Mouse (Mus musculus) heart, embryonic 16.5 days (tissue): ENCODE measurements around the gene Crispld2. TPM values are rescaled to one million over a fixed set of nuclear protein-coding genes. Genes with fewer than 3 reads are reported as not detected.

Source experiments
- ATAC-seq: fragments of 200-750 bp; cut with Nextera tagmentation; replicated peaks from 2 replicates; pipeline ENCODE4 v1.8.0; 2017; ENCODE audit warnings: moderate number of reproducible peaks; ENCODE audit not compliant: insufficient read depth, low FRiP score; ENCODE audit errors: extremely low read depth
- H3K27ac ChIP-seq: fragments of 300-500 bp; sonication (generic); 2 replicates; pipeline ENCODE4 v1.5.1; 2014; ENCODE audit warnings: mild to moderate bottlenecking, low read length, control low read depth, moderate library complexity
- H3K27me3 ChIP-seq: fragments of 300-500 bp; sonication (generic); 2 replicates; pipeline ENCODE4 v1.6.1; 2014; ENCODE audit warnings: low read length, mixed read lengths; ENCODE audit not compliant: control insufficient read depth, insufficient read depth
- H3K36me3 ChIP-seq: fragments of 300-500 bp; sonication (generic); 2 replicates; pipeline ENCODE4 v1.6.1; 2014; ENCODE audit not compliant: control insufficient read depth, insufficient read depth
- H3K4me1 ChIP-seq: fragments of 300-500 bp; sonication (generic); 2 replicates; pipeline ENCODE4 v1.6.1; 2014; ENCODE audit warnings: low read length, mixed read lengths; ENCODE audit not compliant: control insufficient read depth, insufficient read depth
- H3K4me2 ChIP-seq: fragments of 300-500 bp; sonication (generic); 2 replicates; pipeline ENCODE4 v1.6.1; 2014; ENCODE audit warnings: low read depth, mild to moderate bottlenecking, control low read depth, low read length
- H3K4me3 ChIP-seq: fragments of 300-500 bp; sonication (generic); 2 replicates; pipeline ENCODE4 v1.5.1; 2014; ENCODE audit warnings: mild to moderate bottlenecking, control low read depth, low read length
- H3K9ac ChIP-seq: fragments of 300-500 bp; sonication (generic); 2 replicates; pipeline ENCODE4 v1.6.1; 2014; ENCODE audit warnings: low read length, control low read depth
- H3K9me3 ChIP-seq: fragments of 300-500 bp; sonication (generic); replicated peaks from 2 replicates; pipeline ENCODE4 v1.6.1; 2016; ENCODE audit warnings: low read length; ENCODE audit not compliant: control insufficient read depth
- WGBS: fragments of 180-500 bp; shearing (Covaris S2); extraction: QIAGEN DNeasy Blood & Tissue Kit; methylation state at CpG from one replicate; pipeline ENCODE4 v1.1.7; 2014; 5-methylcytosine and 5-hydroxymethylcytosine counted together
- polyA plus RNA-seq: library from polyadenylated mRNA; unstranded; fragments of >200 nt; fragmentation: Nextera tagmentation; extraction: Ambion mirVana; gene quantifications from 2 replicates; pipeline ENCODE4 v1.2.1, GENCODE M21; 2015

The Crispld2 gene
- polyA plus RNA-seq, 1 experiment from 2014 or later: 2.4 TPM

DNA sequence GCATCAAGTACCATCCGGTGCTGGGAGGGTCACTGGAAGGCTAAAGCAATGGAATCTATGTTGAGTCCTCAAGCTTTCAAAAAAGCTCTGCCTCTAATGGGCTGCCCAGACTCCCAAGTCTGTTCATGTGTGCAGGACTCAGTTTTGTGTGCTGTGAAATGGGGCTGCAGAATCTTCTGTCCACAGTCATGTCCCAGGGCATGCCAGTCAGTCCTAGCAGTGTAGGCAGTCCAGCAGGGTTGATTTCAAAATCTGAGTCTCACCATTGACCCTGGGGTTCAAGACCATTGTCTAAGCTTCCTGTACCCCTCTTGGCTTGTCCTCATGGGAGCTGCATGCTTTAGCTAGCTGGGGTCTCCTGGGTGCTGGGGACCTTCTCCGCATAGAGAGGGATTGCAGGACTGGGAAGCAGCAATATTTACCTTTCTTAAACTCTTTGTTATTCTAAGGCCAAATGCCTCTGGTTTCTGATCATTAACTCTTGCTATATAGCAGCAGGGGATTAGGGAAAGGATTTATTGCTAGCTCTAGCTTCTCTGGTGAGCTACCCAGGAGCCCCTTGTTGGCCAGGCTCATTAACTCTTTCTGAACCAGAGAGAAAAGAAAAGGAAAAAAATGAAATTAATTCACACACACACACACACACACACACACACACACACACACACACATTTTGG lies 12.6 kb downstream of the Crispld2 start:
- H3K9me3 ChIP-seq: no peaks in the 10 kb centered on the region
- H3K27me3 ChIP-seq: 0 out of 2 replicates have a peak, but pooled peaks cover 2% of the 10 kb centered on the region
- no peaks in the 10 kb centered on the region for H3K36me3 ChIP-seq
- WGBS: 53% methylated on average over 2 of the region's 2 CpGs
- no peak overlapping the region for H3K4me2 ChIP-seq
- H3K9ac ChIP-seq: no peak overlapping the region
- H3K4me3 ChIP-seq: no peak overlapping the region
- peaks cover 7% of the 10 kb centered on the region for H3K4me1 ChIP-seq
- ATAC-seq: no peak
- H3K27ac ChIP-seq: no peak overlapping the region

DNA sequence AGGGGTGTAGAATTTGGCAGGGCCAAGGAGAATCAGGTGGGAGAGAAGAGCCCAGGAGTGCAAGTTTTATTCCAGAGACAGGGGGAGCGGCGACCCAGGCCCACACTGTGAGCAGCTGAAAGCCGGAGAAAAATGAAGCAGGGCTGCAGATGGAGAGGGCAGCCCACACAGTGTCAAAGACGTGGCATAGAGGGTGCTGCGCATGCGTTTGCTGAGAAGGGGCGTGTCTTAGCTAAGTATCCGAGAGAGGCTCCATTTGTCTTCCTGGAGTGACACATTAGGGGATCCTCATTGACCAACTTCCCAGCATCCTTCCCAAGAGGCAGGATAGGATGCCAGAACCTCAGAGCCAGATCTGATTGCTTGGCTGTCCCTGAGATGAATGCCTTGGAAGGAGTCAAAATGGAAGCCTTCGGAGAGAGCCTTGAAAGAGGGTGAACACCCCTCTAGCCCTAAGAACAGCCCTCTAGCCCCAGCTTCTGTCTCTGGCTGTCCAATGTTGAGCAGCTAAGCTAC lies 14.5 kb downstream of the Crispld2 start:
- Histone ChIP-seq H3K4me3 (no peak overlapping the region), H3K27ac (no peak overlapping the region), H3K27me3 (0 out of 2 replicates have a peak, but pooled peaks cover 2% of the 10 kb centered on the region), H3K4me1 (peaks cover 7% of the 10 kb centered on the region), H3K36me3 (no peaks in the 10 kb centered on the region), H3K9me3 (no peaks in the 10 kb centered on the region), H3K4me2 (no peak overlapping the region), H3K9ac (no peak overlapping the region)
- no peak for ATAC-seq
- 33% methylated on average over 9 of the region's 9 CpGs for WGBS

DNA sequence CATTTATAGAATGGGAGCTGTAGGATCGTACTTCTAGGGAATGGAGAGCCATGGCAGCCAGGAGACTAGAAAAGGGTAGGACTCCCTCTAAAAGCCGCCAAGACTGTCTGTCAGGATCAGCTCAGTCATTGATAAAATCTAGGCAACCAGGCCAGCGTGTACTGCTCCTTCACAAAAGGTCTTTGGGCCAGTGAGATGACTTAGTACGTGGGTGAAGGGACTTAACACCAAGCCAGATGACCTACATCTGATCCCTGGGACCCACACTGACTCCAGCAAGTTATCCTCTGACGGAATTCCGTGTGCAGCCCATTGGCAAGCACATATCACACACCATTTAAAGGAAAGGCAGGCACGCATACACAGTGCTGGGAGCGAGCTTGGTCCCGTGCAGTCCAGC lies 14.9 kb downstream of the Crispld2 start:
- ATAC-seq: no peak
- Histone ChIP-seq H3K4me1 (peaks cover 7% of the 10 kb centered on the region), H3K27me3 (0 out of 2 replicates have a peak, but pooled peaks cover 2% of the 10 kb centered on the region), H3K9me3 (no peaks in the 10 kb centered on the region), H3K27ac (no peak overlapping the region), H3K4me2 (no peak overlapping the region), H3K36me3 (no peaks in the 10 kb centered on the region), H3K4me3 (no peak overlapping the region), H3K9ac (no peak overlapping the region)
- 74% methylated on average over 9 of the region's 9 CpGs for WGBS

DNA sequence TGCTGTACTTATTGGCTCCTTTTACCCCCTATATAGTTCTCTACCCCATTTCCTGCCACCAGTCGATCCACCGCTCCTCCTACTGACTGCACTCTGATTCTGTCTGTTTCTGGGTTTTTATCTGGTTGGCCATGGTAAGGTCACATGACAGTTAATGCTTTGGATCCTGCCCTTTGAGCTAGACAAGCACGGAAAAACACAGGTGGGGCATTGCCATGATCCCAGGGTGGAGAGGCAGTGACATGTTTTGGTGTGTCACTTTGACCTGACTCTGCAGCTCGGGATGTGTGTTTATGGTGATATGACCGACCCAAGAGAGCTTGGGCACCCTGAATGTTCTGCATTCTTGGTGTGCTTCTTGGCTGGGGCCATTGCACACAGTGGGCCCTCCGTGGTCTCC lies 17.0 kb downstream of the Crispld2 start:
- no peaks in the 10 kb centered on the region for H3K36me3 ChIP-seq
- WGBS: 68% methylated on average over 6 of the region's 6 CpGs
- no peaks in the 10 kb centered on the region for H3K9me3 ChIP-seq
- H3K4me2 ChIP-seq: no peak overlapping the region
- H3K27me3 ChIP-seq: 0 out of 2 replicates have a peak, but pooled peaks cover 2% of the 10 kb centered on the region
- H3K4me3 ChIP-seq: no peak overlapping the region
- ATAC-seq: no peak
- H3K9ac ChIP-seq: no peak overlapping the region
- peaks cover 10% of the 10 kb centered on the region for H3K4me1 ChIP-seq
- no peak overlapping the region for H3K27ac ChIP-seq

DNA sequence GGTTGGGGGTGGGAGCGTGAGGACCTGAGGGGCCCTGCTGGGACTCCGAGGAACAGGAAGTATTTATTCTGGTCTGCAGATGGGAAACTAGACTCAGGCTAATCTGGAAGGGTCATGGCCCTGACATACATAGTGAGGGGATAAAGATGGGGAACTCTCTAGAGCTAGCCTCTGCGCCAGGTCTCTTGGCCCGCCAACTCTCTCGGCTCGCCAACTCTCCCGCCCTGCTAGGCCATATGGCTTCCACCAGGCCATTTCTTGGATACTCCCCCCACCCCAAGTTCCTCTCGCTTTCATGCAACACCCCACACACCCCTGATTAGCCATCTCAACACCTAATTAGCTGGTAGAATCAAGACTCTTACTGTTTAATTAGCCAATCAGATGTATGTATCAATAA lies 20.3 kb downstream of the Crispld2 start:
- peaks cover 8% of the 10 kb centered on the region for H3K4me1 ChIP-seq
- ATAC-seq: no peak
- no peak overlapping the region for H3K4me2 ChIP-seq
- H3K9me3 ChIP-seq: no peaks in the 10 kb centered on the region
- WGBS: 78% methylated on average over 8 of the region's 8 CpGs
- H3K9ac ChIP-seq: no peak overlapping the region
- no peak overlapping the region for H3K4me3 ChIP-seq
- H3K36me3 ChIP-seq: no peaks in the 10 kb centered on the region
- H3K27me3 ChIP-seq: 0 out of 2 replicates have a peak, but pooled peaks cover 2% of the 10 kb centered on the region
- no peak overlapping the region for H3K27ac ChIP-seq

DNA sequence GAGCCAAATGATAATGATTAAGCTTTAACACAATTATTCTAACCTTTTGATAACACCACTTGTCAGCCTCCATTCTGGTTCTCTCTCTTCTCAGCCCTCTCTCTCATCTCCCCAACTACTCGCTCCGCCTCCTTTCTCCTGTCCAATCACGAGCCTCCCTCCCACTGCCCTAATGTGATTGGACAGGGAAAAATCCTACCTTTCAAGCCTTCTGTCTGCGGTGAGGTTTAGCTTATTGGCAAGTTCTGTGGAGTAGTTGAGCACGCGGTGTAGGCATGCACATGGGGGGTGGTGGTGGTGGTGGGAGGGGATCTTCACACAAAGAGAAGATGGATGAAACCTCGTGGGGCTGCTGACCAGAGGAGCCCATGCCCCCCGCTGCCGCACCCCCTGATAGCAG lies 20.7 kb downstream of the Crispld2 start:
- H3K9ac ChIP-seq: no peak overlapping the region
- peaks cover 8% of the 10 kb centered on the region for H3K4me1 ChIP-seq
- WGBS: 38% methylated on average over 9 of the region's 9 CpGs
- H3K27me3 ChIP-seq: 0 out of 2 replicates have a peak, but pooled peaks cover 2% of the 10 kb centered on the region
- no peak for ATAC-seq
- no peaks in the 10 kb centered on the region for H3K36me3 ChIP-seq
- H3K9me3 ChIP-seq: no peaks in the 10 kb centered on the region
- no peak overlapping the region for H3K4me3 ChIP-seq
- no peak overlapping the region for H3K4me2 ChIP-seq
- no peak overlapping the region for H3K27ac ChIP-seq

DNA sequence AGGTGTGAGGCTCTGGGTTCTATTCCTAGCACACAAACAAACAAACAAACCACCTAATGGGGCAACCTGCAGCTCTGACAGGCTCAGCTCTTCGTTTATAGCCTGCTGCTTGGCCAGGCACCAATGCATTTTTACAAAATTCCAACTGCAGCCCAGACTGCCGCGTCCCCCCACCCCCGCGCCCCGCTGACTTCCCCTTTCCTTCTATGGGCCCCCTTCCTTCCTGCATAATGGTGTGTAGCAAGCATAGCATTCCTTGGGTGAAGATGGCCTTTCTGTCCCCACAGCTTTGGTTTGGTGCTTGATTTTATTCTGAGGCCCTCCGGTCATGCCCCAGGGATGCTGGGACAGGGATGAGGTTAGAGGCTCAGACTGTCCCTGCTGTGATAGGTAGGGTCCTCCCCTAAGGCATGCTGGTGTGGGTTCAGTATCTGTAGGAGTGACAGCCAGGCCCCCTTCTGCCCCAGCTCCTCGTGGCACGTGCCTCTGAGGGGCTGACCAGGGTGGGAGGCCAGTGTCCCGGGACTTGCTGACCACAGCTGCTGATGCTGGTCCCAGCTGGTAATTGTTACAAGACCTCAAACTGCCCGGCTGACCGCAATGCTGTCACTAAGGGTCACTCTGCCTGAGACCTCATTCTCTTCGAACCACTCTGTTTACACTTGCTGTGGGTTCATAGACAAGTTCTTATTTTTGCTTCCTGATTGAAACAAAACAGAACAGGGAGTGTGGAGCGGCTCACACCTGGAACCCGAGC lies 22.2 kb downstream of the Crispld2 start:
- no peak for ATAC-seq
- Histone ChIP-seq H3K27me3 (0 out of 2 replicates have a peak, but pooled peaks cover 2% of the 10 kb centered on the region), H3K4me2 (no peak overlapping the region), H3K27ac (no peak overlapping the region), H3K4me1 (peaks cover 8% of the 10 kb centered on the region), H3K9me3 (no peaks in the 10 kb centered on the region), H3K9ac (no peak overlapping the region), H3K36me3 (no peaks in the 10 kb centered on the region), H3K4me3 (no peak overlapping the region)
- WGBS: 51% methylated on average over 15 of the region's 15 CpGs

DNA sequence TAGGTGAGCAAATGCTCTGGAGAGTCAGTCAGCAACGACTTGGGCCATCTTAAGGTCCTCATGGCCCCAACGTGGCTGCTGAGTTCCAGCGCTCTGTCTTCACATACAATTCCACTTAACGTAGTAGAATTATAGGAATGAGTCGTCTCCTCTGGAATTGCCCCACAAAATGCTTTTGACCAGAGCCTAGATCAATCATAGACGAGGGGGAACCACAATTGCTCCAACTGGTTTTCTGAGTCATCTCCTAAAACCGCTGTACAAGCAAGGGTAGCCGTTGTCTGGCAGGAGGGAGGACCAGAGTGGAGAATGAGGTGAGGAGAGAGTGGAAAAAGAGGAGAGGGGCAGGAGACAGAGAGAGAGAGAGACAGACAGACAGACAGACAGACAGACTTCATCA lies 23.7 kb downstream of the Crispld2 start:
- no peaks in the 10 kb centered on the region for H3K36me3 ChIP-seq
- no peak overlapping the region for H3K27ac ChIP-seq
- no peaks in the 10 kb centered on the region for H3K9me3 ChIP-seq
- ATAC-seq: no peak
- H3K27me3 ChIP-seq: no peaks in the 10 kb centered on the region
- H3K4me3 ChIP-seq: no peak overlapping the region
- H3K9ac ChIP-seq: no peak overlapping the region
- 85% methylated on average over 8 of the region's 8 CpGs for WGBS
- no peak overlapping the region for H3K4me2 ChIP-seq
- peaks cover 8% of the 10 kb centered on the region for H3K4me1 ChIP-seq

DNA sequence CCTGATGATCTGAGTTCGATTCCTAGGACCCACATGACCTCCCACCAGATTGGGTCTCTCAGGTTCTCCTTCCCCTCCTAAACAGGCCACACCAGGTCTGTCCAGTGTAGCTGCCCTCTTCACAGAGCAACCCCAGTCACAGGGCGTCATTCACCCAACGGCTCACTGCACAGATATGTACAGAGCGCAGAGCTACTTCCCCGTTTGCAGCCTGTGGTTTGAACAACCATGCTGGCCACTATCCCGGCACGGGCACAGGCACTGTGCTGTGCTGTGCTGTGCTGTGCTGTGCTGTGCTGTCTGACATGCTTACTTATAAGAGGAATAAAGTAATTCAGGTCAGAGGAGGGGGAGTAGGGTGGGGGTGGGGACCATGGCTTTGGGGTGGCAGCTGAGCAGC lies 24.2 kb downstream of the Crispld2 start:
- Histone ChIP-seq H3K27ac (no peak overlapping the region), H3K4me3 (no peak overlapping the region), H3K27me3 (no peaks in the 10 kb centered on the region), H3K9me3 (no peaks in the 10 kb centered on the region), H3K4me1 (peaks cover 8% of the 10 kb centered on the region), H3K36me3 (no peaks in the 10 kb centered on the region), H3K9ac (no peak overlapping the region), H3K4me2 (no peak overlapping the region)
- no peak for ATAC-seq
- 76% methylated on average over 7 of the region's 7 CpGs for WGBS
